Mouse (Mus musculus) urinary bladder, postnatal 36 days (tissue): ENCODE results near the gene Stard8.
"Not testable (repeated sequence)": the region's sequence is repeated elsewhere in the genome, so short reads cannot be mapped to it uniquely, and the experiment has no call there.

ENCODE experiments used
- DNase-seq, 2 experiments: peaks; one replicate each; pipeline ENCODE4 v3.0.0; 2022; ENCODE audit warnings: low spot score in 2 of 2, mixed read lengths in 1 of 2

Stard8 gene

GRCm38 (mm10) chrX:99046360-99047055, 43.5 kb downstream of the Stard8 start:
- DNase-seq, result no peak

GRCm38 (mm10) chrX:99048111-99048510, 45.1 kb downstream of the Stard8 start:
- DNase-seq, result no peak

GRCm38 (mm10) chrX:99049247-99049646, 46.2 kb downstream of the Stard8 start:
- no peak for DNase-seq

- DNase-seq, result no peak
These were observed 47.9 kb downstream of the Stard8 start for GRCm38 (mm10) chrX:99050736-99051481.

- no peak for DNase-seq
These were observed 49.2 kb downstream of the Stard8 start for GRCm38 (mm10) chrX:99052255-99052654.

GRCm38 (mm10) chrX:99054512-99054911, 51.5 kb downstream of the Stard8 start:
- DNase-seq, result no peak

- no peak for DNase-seq
These were observed 54.9 kb downstream of the Stard8 start for GRCm38 (mm10) chrX:99057772-99058440.

GRCm38 (mm10) chrX:99059119-99059518, 56.1 kb downstream of the Stard8 start:
- no peak for DNase-seq

- DNase-seq, result no peak
These were observed 62.5 kb downstream of the Stard8 start for GRCm38 (mm10) chrX:99065582-99065981.

- no peak for DNase-seq
These were observed 63.5 kb downstream of the Stard8 start for GRCm38 (mm10) chrX:99066550-99066949.

- no peak for DNase-seq
These were observed 64.2 kb downstream of the Stard8 start for GRCm38 (mm10) chrX:99067232-99067631.

GRCm38 (mm10) chrX:99067671-99068151, 64.7 kb downstream of the Stard8 start:
- DNase-seq, result no peak

GRCm38 (mm10) chrX:99071188-99071587, 68.1 kb downstream of the Stard8 start:
- DNase-seq, result no peak

- DNase-seq, result no peak
These were observed 69.5 kb downstream of the Stard8 start for GRCm38 (mm10) chrX:99072596-99072995.

- DNase-seq, result no peak
These were observed 72.1 kb downstream of the Stard8 start for GRCm38 (mm10) chrX:99075111-99075510.

- no peak for DNase-seq
These were observed 73.4 kb downstream of the Stard8 start for GRCm38 (mm10) chrX:99076460-99076859.

- DNase-seq, result not testable (repeated sequence)
These were observed 75.4 kb downstream of the Stard8 start for GRCm38 (mm10) chrX:99078374-99078892.

- DNase-seq, result no peak
These were observed 89.7 kb downstream of the Stard8 start for GRCm38 (mm10) chrX:99092704-99093103.

GRCm38 (mm10) chrX:99111088-99111724, 108.2 kb downstream of the Stard8 start:
- not testable (repeated sequence) for DNase-seq

GRCm38 (mm10) chrX:99119510-99119909, 116.5 kb downstream of the Stard8 start:
- no peak for DNase-seq
